ENCODE assay signal across 16 mouse cellular contexts in the genomic region with DNA sequence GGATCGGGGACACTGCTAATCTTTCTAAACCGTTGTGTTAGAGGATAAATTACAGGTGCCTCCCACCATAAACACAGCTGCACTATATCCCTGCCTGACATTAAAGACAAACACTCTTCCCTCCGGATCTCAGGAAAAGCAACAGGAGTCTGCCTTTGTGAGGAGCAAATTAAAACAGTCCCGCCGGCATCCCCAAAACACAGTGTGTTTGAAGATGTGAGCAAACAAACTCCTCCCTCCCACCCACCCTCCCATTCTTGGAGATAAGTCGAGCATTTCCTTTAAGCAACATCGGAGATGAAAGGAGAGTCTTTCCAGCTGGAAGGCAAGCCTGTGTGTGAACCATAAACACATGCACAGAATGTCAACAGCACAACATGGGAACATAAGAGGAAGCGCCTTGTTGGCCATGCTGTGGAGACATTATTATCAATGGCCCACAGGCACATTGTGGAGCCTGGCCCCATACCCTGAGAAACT.
DNase-seq lines count a peak whose midpoint lies in the region; ATAC-seq and TF ChIP-seq lines count a peak whose summit lies in the region.
"Had no signal": no experiment of that assay in that cellular context is flagged by ENCODE, and none has a peak within 500 bp of the region (broad histone marks: within the 10 kb centered on the region; RNA-seq: fewer than 3 reads in every experiment).

No protein-coding gene starts in this region.

- H3K9ac ChIP-seq in kidney, embryonic 14.5 days (ENCODE audit: low read depth, low read length): no peak overlapping the region
- no peak overlapping the region for H3K9ac ChIP-seq in midbrain, postnatal 0 days (replicated peaks; ENCODE audit: low read length, poor library complexity, severe bottlenecking)
- H3K9ac ChIP-seq: hindbrain, embryonic 12.5 days; liver, embryonic 12.5 days; neural tube, embryonic 13.5 days had no signal

- WGBS in kidney, embryonic 14.5 days: 3% methylated on average over 8 of the region's 8 CpGs
- WGBS in midbrain, postnatal 0 days: 11% methylated on average over 8 of the region's 8 CpGs

- H3K9me3 ChIP-seq in kidney, embryonic 14.5 days (ENCODE audit: control insufficient read depth, low read length): no peaks in the 10 kb centered on the region
- no peaks in the 10 kb centered on the region for H3K9me3 ChIP-seq in midbrain, postnatal 0 days (ENCODE audit: low read length)
- H3K9me3 ChIP-seq: hindbrain, embryonic 12.5 days; liver, embryonic 12.5 days; neural tube, embryonic 13.5 days had no signal

- no peaks in the 10 kb centered on the region for H3K36me3 ChIP-seq in kidney, embryonic 14.5 days (ENCODE audit: control insufficient read depth, insufficient read depth, low read length)
- no peaks in the 10 kb centered on the region for H3K36me3 ChIP-seq in midbrain, postnatal 0 days (ENCODE audit: insufficient read depth, low read length)
- H3K36me3 ChIP-seq: hindbrain, embryonic 12.5 days; liver, embryonic 12.5 days; neural tube, embryonic 13.5 days had no signal

- H3K4me2 ChIP-seq in kidney, embryonic 14.5 days (replicated peaks; ENCODE audit: low read depth, low read length): no peak overlapping the region
- no peak overlapping the region for H3K4me2 ChIP-seq in midbrain, postnatal 0 days (ENCODE audit: low read depth, low read length, poor library complexity, severe bottlenecking)
- H3K4me2 ChIP-seq: hindbrain, embryonic 12.5 days; liver, embryonic 12.5 days; neural tube, embryonic 13.5 days had no signal

- peak; percentile 27 for DNase-seq in embryo, embryonic 10 days (ENCODE audit: low spot score)
- DNase-seq in embryo, embryonic 11 days: no peak
- no peak for DNase-seq in kidney, postnatal 36 days
- DNase-seq in lung, postnatal 10 days: peak; percentile 25
- DNase-seq in lung, postnatal 36 days: no peak
- DNase-seq in midbrain, postnatal 0 days (ENCODE audit: low spot score): no peak
- DNase-seq in right cerebral cortex, adult 2 months (ENCODE audit: low spot score in 2 of 2): no peak
- DNase-seq: adrenal gland, adult 8-10 months; cerebellum, postnatal 14 days; thymus, adult 2 months had no signal

- no peak overlapping the region for H3K4me3 ChIP-seq in kidney, embryonic 14.5 days (ENCODE audit: low read length)
- H3K4me3 ChIP-seq in midbrain, postnatal 0 days (ENCODE audit: low read depth, low read length): no peak overlapping the region
- H3K4me3 ChIP-seq: hindbrain, embryonic 12.5 days; layer of hippocampus, adult 2 months; liver, embryonic 12.5 days; neural tube, embryonic 13.5 days had no signal

- ATAC-seq in kidney, embryonic 14.5 days (ENCODE audit: low FRiP score, low TSS enrichment): peak; percentile 88
- ATAC-seq in midbrain, postnatal 0 days (ENCODE audit: low FRiP score): peak; percentile 44; the same call in 1 of the 2 replicates
- ATAC-seq: liver, embryonic 12.5 days had no signal

- peaks cover 2% of the 10 kb centered on the region; the same call in 1 of the 2 replicates for H3K4me1 ChIP-seq in kidney, embryonic 14.5 days (ENCODE audit: control insufficient read depth, insufficient read depth, low read length)
- no peaks in the 10 kb centered on the region for H3K4me1 ChIP-seq in midbrain, postnatal 0 days (ENCODE audit: insufficient read depth, low read length)
- H3K4me1 ChIP-seq: liver, embryonic 12.5 days; neural tube, embryonic 13.5 days had no signal

- H3K27me3 ChIP-seq in kidney, embryonic 14.5 days (ENCODE audit: control insufficient read depth, insufficient read depth, low read length): no peaks in the 10 kb centered on the region
- H3K27me3 ChIP-seq in midbrain, postnatal 0 days (ENCODE audit: insufficient read depth, low read length): no peaks in the 10 kb centered on the region
- H3K27me3 ChIP-seq: hindbrain, embryonic 12.5 days; liver, embryonic 12.5 days; neural tube, embryonic 13.5 days; Patski had no signal

- TF ChIP-seq CTCF in midbrain, postnatal 0 days (IDR thresholded peaks at IDR 0.05): no peak

- H3K27ac ChIP-seq in kidney, embryonic 14.5 days (ENCODE audit: low read depth, low read length): peak overlapping the region; percentile 83
- H3K27ac ChIP-seq in midbrain, postnatal 0 days (ENCODE audit: low read depth, low read length): no peak overlapping the region
- H3K27ac ChIP-seq: hindbrain, embryonic 12.5 days; layer of hippocampus, adult 2 months; liver, embryonic 12.5 days; neural tube, embryonic 13.5 days had no signal

Comparison
In these comparisons a context has a peak if more than half of its experiments do, and no peak if none do; other contexts are left out.
1. DNase-seq: peak in embryo, embryonic 10 days (single experiment) and lung, postnatal 10 days (single experiment); none in embryo, embryonic 11 days (single experiment), kidney, postnatal 36 days (0 of 2), lung, postnatal 36 days (single experiment), midbrain, postnatal 0 days (single experiment) and right cerebral cortex, adult 2 months (0 of 2).